ENCODE assay signal across 10 mouse cellular contexts in genomic region chrX:129656906-129657305, GRCm38 (mm10).
DNase-seq lines count a peak whose midpoint lies in the region; ATAC-seq lines count a peak whose summit lies in the region.
"Had no signal": no experiment of that assay in that cellular context is flagged by ENCODE, and none has a peak within 500 bp of the region (broad histone marks: within the 10 kb centered on the region; RNA-seq: fewer than 3 reads in every experiment).

No protein-coding gene starts in this region.

- H3K4me3 ChIP-seq in heart, embryonic 11.5 days (ENCODE audit: low read depth, low read length), result no peak overlapping the region
- H3K4me3 ChIP-seq: embryonic facial prominence, embryonic 12.5 days; intestine, embryonic 15.5 days had no signal

- H3K36me3 ChIP-seq in heart, embryonic 11.5 days (ENCODE audit: control insufficient read depth, insufficient read depth, low read length), result no peaks in the 10 kb centered on the region
- H3K36me3 ChIP-seq: embryonic facial prominence, embryonic 12.5 days; intestine, embryonic 15.5 days had no signal

- no peak for ATAC-seq in heart, embryonic 11.5 days (replicated peaks; ENCODE audit: insufficient number of reproducible peaks, low FRiP score, low TSS enrichment)
- no peak for ATAC-seq in frontal cortex, adult (ENCODE audit: low TSS enrichment)
- ATAC-seq: intestine, embryonic 15.5 days had no signal

- no peak overlapping the region for H3K9ac ChIP-seq in heart, embryonic 11.5 days (ENCODE audit: low read depth, low read length)
- H3K9ac ChIP-seq: embryonic facial prominence, embryonic 12.5 days; intestine, embryonic 15.5 days had no signal

- H3K27me3 ChIP-seq in heart, embryonic 11.5 days (ENCODE audit: control insufficient read depth, insufficient read depth, low read length), result no peaks in the 10 kb centered on the region
- H3K27me3 ChIP-seq: embryonic facial prominence, embryonic 12.5 days; intestine, embryonic 15.5 days had no signal

- peak; percentile 20 to 32 for DNase-seq in heart, postnatal 10 days
- peak; percentile 2 to 7 for DNase-seq in right cerebral cortex, adult 2 months (ENCODE audit: low spot score in 2 of 2)
- no peak for DNase-seq in right cerebral cortex, postnatal 25 days
- DNase-seq in cerebellum, adult 9-11 months, result peak; percentile 67
- DNase-seq in skeletal muscle tissue, adult 2 months (ENCODE audit: low read depth, low spot score), result peak; percentile 1
- no peak for DNase-seq in natural killer cell, adult 2 months (ENCODE audit: low spot score in 2 of 2)

- H3K4me1 ChIP-seq in heart, embryonic 11.5 days (ENCODE audit: control insufficient read depth, insufficient read depth, low read length), result no peaks in the 10 kb centered on the region
- H3K4me1 ChIP-seq: embryonic facial prominence, embryonic 12.5 days; intestine, embryonic 15.5 days had no signal

- intact Hi-C loops in heart, postnatal 10 days (cut with DNase I), result no loop called here

- no peak overlapping the region for H3K4me2 ChIP-seq in heart, embryonic 11.5 days
- H3K4me2 ChIP-seq: embryonic facial prominence, embryonic 12.5 days; intestine, embryonic 15.5 days had no signal

- H3K9me3 ChIP-seq in heart, embryonic 11.5 days (replicated peaks; ENCODE audit: control insufficient read depth, low read length), result no peaks in the 10 kb centered on the region
- H3K9me3 ChIP-seq: embryonic facial prominence, embryonic 12.5 days; intestine, embryonic 15.5 days had no signal

- no peak overlapping the region for H3K27ac ChIP-seq in heart, embryonic 11.5 days (ENCODE audit: low read depth, low read length)
- H3K27ac ChIP-seq: embryonic facial prominence, embryonic 12.5 days; intestine, embryonic 15.5 days had no signal

Comparison
In these comparisons a context has a peak if more than half of its experiments do, and no peak if none do; other contexts are left out.
1. DNase-seq: peak in heart, postnatal 10 days (2 of 2), right cerebral cortex, adult 2 months (2 of 2), cerebellum, adult 9-11 months (single experiment) and skeletal muscle tissue, adult 2 months (single experiment); none in right cerebral cortex, postnatal 25 days (single experiment) and natural killer cell, adult 2 months (0 of 2).